Mouse (Mus musculus) olfactory bulb, adult 2 months (tissue): ENCODE data around the gene Wnt1.

Experiments
- CTCF ChIP-seq: fragments of 200-500 bp; IDR thresholded peaks from 2 replicates; pipeline ENCODE4 v1.5.1; 2012; ENCODE audit warnings: low read depth, mild to moderate bottlenecking, low read length, moderate library complexity; ENCODE audit not compliant: insufficient read depth
- POLR2A ChIP-seq: fragments of 200-500 bp; IDR thresholded peaks from 2 replicates; pipeline ENCODE4 v1.6.1; 2012; ENCODE audit warnings: mild to moderate bottlenecking, low read depth, low read length, moderate library complexity; ENCODE audit not compliant: insufficient read depth

DNA sequence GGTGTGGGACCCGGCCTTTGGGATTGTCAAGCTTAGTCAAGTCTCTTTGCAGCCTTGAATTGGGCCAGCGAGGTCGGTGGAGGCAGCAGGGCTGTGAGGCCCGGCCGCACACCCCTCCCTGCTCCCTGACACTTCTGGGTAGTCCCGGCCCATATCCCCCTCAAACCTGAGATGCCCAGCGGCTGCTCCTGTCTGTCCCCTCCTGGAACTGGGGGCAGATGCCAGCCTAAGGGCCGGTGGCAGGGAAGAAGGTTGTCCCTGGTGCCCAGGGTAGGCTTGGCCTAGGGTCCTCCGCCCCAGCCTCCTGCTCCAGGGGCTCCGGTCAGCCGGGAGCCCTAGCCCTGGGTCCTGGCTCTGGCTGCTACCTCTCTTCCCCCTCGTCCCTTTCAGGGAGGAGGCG, 44.4 kb downstream of the Wnt1 start:
- TF ChIP-seq CTCF (no peak), POLR2A (no peak)
